Mouse (Mus musculus) heart, postnatal 0 days (tissue): Measurements from ENCODE around the gene Gm17482. TPM values are rescaled to one million over a fixed set of nuclear protein-coding genes. Genes with fewer than 3 reads are reported as not detected.

Experiments used
- ATAC-seq: fragments of 200-750 bp; cut with Nextera tagmentation; 2 replicates; pipeline ENCODE4 v1.8.0; 2017; ENCODE audit warnings: low read depth, moderate number of reproducible peaks, moderate library complexity; ENCODE audit not compliant: insufficient read depth
- DNase-seq: peaks from one replicate; pipeline ENCODE4 v3.0.0-alpha.2; 2016; ENCODE audit warnings: low spot score
- H3K27ac ChIP-seq: fragments of 300-500 bp; sonication (generic); 2 replicates; pipeline ENCODE4 v1.5.1; 2014; ENCODE audit warnings: low read depth, mild to moderate bottlenecking
- H3K27me3 ChIP-seq: fragments of 300-500 bp; sonication (generic); 2 replicates; pipeline ENCODE4 v1.6.1; 2014; ENCODE audit warnings: low read length, mixed read lengths; ENCODE audit not compliant: control insufficient read depth, insufficient read depth
- H3K36me3 ChIP-seq: fragments of 300-500 bp; sonication (generic); replicated peaks from 2 replicates; pipeline ENCODE4 v1.6.1; 2014; ENCODE audit warnings: low read length, mixed read lengths; ENCODE audit not compliant: control insufficient read depth, insufficient read depth
- H3K4me1 ChIP-seq: fragments of 300-500 bp; sonication (generic); 2 replicates; pipeline ENCODE4 v1.6.1; 2014; ENCODE audit warnings: antibody characterized with exemption; ENCODE audit not compliant: control insufficient read depth, insufficient read depth
- H3K4me2 ChIP-seq: fragments of 300-500 bp; sonication (generic); 2 replicates; pipeline ENCODE4 v1.6.1; 2014; ENCODE audit warnings: low read depth, mild to moderate bottlenecking, low read length, moderate library complexity
- H3K4me3 ChIP-seq: fragments of 300-500 bp; sonication (generic); 2 replicates; pipeline ENCODE4 v1.5.1; 2014; ENCODE audit warnings: low read depth, low read length
- H3K9ac ChIP-seq: fragments of 300-500 bp; sonication (generic); replicated peaks from 2 replicates; pipeline ENCODE4 v1.6.1; 2014; ENCODE audit warnings: low read depth, low read length, mixed read lengths
- H3K9me3 ChIP-seq: fragments of 300-500 bp; sonication (generic); replicated peaks from 2 replicates; pipeline ENCODE4 v1.6.1; 2016; ENCODE audit warnings: low read length; ENCODE audit not compliant: control insufficient read depth
- CTCF ChIP-seq: IDR thresholded peaks from 2 replicates; pipeline ENCODE4 v1.5.1; 2016; ENCODE audit warnings: antibody characterized with exemption, control low read depth, low read depth
- EP300 ChIP-seq: IDR thresholded peaks from 2 replicates; pipeline ENCODE4 v1.6.1; 2016; ENCODE audit warnings: antibody characterized with exemption, low read depth
- WGBS: fragments of 180-500 bp; shearing (Covaris S2); extraction: QIAGEN DNeasy Blood & Tissue Kit; methylation state at CpG from one replicate; pipeline ENCODE4 v1.1.7; 2014; 5-methylcytosine and 5-hydroxymethylcytosine counted together
- polyA plus RNA-seq: library from polyadenylated mRNA; unstranded; fragments of >200 nt; fragmentation: Nextera tagmentation; extraction: Ambion mirVana; gene quantifications from 2 replicates; pipeline ENCODE4 v1.2.1, GENCODE M21; 2015
- total RNA-seq: library from RNA; depleted of rRNA; stranded (reverse); fragments of >200 nt; gene quantifications from 2 replicates; pipeline ENCODE4 v1.2.3, GENCODE M21; 2014; ENCODE audit warnings: low replicate concordance

Gm17482 gene
- total and polyA plus RNA-seq, 2 experiments from 2014 or later: not detected

- WGBS: 67% methylated on average over 3 of the region's 3 CpGs
- ATAC-seq (no peak), DNase-seq (no peak)
- H3K4me1 ChIP-seq: 0 out of 2 replicates have a peak, but pooled peaks cover 10% of the 10 kb centered on the region
- no peaks in the 10 kb centered on the region for H3K9me3 ChIP-seq
- peaks cover 80% of the 10 kb centered on the region for H3K27me3 ChIP-seq
- no peak overlapping the region for H3K4me2 ChIP-seq
- H3K27ac ChIP-seq: no peak overlapping the region
- H3K9ac ChIP-seq: no peak overlapping the region
- TF ChIP-seq CTCF (no peak), EP300 (no peak)
- no peaks in the 10 kb centered on the region for H3K36me3 ChIP-seq
- no peak overlapping the region for H3K4me3 ChIP-seq
Observed at GRCm38 (mm10) chr6:115245500-115246058, 18.4 kb downstream of the Gm17482 start.

GRCm38 (mm10) chr6:115251531-115251985 lies 24.4 kb downstream of the Gm17482 start:
- 6% methylated on average over 13 of the region's 13 CpGs for whole genome bisulfite sequencing
- 0 out of 2 replicates have a peak, but pooled peaks have one; percentile 27 for ATAC-seq

GRCm38 (mm10) chr6:115252099-115252873 lies 25.1 kb downstream of the Gm17482 start, which contains the start of gene Timp4:
Timp4 (minus strand) TSS chr6:115252205.
- ATAC-seq (no peak), DNase-seq (no peak)
- Histone ChIP-seq H3K9me3 (no peaks in the 10 kb centered on the region), H3K27ac (peak within 1 kb of the TSS; percentile 52; the same call in 1 of the 2 replicates), H3K36me3 (no peaks in the 10 kb centered on the region), H3K4me2 (peak within 1 kb of the TSS; percentile 45), H3K4me1 (peaks cover 6% of the 10 kb centered on the region; the same call in 1 of the 2 replicates), H3K27me3 (peaks cover 58% of the 10 kb centered on the region), H3K9ac (peak within 1 kb of the TSS; percentile 32; the same call in 1 of the 2 replicates), H3K4me3 (peak within 1 kb of the TSS; percentile 29)
- TF ChIP-seq EP300 (no peak), CTCF (no peak)
- 43% methylated on average over 7 of the region's 10 CpGs for WGBS

More at GRCm38 (mm10) chr6:115251531-115251985, 24.4 kb downstream of the Gm17482 start:
- no peaks in the 10 kb centered on the region for H3K9me3 ChIP-seq
- no peaks in the 10 kb centered on the region for H3K36me3 ChIP-seq
- peak overlapping the region; percentile 29 for H3K4me3 ChIP-seq
- DNase-seq: no peak
- H3K4me2 ChIP-seq: peak overlapping the region; percentile 45
- peak overlapping the region; percentile 32; the same call in 1 of the 2 replicates for H3K9ac ChIP-seq
- no peak for TF ChIP-seq EP300
- TF ChIP-seq CTCF: no peak
- peaks cover 63% of the 10 kb centered on the region for H3K27me3 ChIP-seq
- peaks cover 6% of the 10 kb centered on the region; the same call in 1 of the 2 replicates for H3K4me1 ChIP-seq
- 0 out of 2 replicates have a peak overlapping the region, but pooled peaks have one; percentile 52 for H3K27ac ChIP-seq

- WGBS: 76% methylated on average over 3 of the region's 3 CpGs
- Histone ChIP-seq H3K4me2 (no peak overlapping the region), H3K4me3 (no peak overlapping the region), H3K9me3 (no peaks in the 10 kb centered on the region), H3K27ac (no peak overlapping the region), H3K9ac (no peak overlapping the region), H3K27me3 (peaks cover 30% of the 10 kb centered on the region), H3K4me1 (peaks cover 6% of the 10 kb centered on the region; the same call in 1 of the 2 replicates), H3K36me3 (no peaks in the 10 kb centered on the region)
- DNase-seq (no peak), ATAC-seq (no peak)
- TF ChIP-seq EP300 (no peak), CTCF (no peak)
Observed at GRCm38 (mm10) chr6:115255171-115255570, 28.0 kb downstream of the Gm17482 start.

- Histone ChIP-seq H3K27ac (no peak overlapping the region), H3K4me1 (no peaks in the 10 kb centered on the region), H3K4me2 (no peak overlapping the region), H3K27me3 (0 out of 2 replicates have a peak, but pooled peaks cover 3% of the 10 kb centered on the region), H3K9ac (no peak overlapping the region), H3K4me3 (no peak overlapping the region), H3K36me3 (no peaks in the 10 kb centered on the region), H3K9me3 (no peaks in the 10 kb centered on the region)
- DNase-seq (no peak), ATAC-seq (no peak)
- 41% methylated on average over 3 of the region's 3 CpGs for WGBS
- no peak for TF ChIP-seq CTCF
Observed at GRCm38 (mm10) chr6:115260507-115260906, 33.4 kb downstream of the Gm17482 start.
